Mouse (Mus musculus): ENCODE results near the gene Mpzl3. TPM values are rescaled to one million over a fixed set of nuclear protein-coding genes. Genes with fewer than 3 reads are reported as not detected.
A peak's percentile ranks its signal among the peaks of the same experiment; 100 is the strongest.

Mpzl3 gene
- polyA plus RNA-seq, 1 experiment from 2014 or later: 1.4 TPM

DNA sequence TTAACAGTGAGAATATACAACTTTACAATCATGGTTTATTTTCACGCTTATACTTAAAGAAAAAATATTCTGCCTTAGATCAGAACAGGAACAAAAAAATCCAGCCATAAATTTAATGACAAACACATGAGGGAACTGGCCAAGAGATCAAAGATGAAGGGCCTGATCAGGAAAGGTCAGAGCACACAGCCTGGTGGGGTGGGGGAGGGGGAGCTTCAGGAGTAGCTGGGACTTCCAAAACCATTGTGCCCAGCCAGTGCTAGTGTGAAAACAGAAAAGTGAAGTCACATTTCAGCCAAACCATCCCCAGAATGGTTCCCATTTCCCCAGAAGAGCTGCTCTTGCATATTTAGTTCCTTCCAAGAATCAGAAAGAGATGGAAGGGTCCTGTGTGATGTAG, 47.5 kb downstream of the Mpzl3 start:
- Histone ChIP-seq H3K9me3 (ENCODE audit: low read length) (no peaks in the 10 kb centered on the region), H3K4me1 (ENCODE audit: insufficient read depth) (no peaks in the 10 kb centered on the region), H3K27ac (ENCODE audit: low read depth) (no peak overlapping the region)

DNA sequence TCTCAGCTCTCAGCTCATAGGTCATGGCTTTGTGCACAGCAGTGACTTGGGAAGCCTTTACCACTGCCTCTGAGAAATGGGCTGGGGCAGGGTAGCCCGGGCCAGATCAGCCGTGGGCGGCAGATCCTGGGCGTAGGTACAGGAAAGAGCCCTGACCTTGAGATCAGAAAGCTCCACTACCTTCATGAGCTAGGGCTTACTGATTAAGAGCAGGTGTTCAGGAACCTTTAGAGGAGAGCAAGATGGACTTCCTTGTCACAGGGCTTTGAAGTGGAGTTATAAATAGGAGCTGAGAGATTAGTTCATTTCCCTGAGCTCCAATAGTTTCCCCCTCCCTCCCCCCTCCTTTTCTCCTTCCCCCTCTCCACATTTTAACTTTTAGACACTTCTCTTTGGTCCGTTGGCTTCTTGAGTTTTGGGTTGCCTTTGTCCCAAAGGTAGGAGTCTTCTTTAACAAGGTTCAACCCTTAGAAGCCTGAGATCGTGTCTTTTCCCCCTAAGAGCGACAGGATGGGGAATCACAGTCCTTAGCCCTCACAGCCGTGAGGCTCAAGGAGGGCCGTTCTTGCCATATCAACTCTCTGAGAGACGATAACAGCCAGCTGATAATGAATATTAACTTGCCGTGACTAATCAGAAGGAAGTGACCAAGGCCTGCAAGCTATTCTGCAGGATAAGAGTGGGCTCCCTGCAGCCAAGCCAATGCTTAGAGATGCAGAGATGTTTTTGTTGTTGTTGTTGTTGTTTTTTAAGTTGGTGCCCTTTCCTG, 48.4 kb downstream of the Mpzl3 start:
- Histone ChIP-seq H3K4me2 (ENCODE audit: low read depth, low read length) (no peak overlapping the region), H3K27ac (ENCODE audit: low read depth) (no peak overlapping the region), H3K27me3 (ENCODE audit: insufficient read depth, low read length) (no peaks in the 10 kb centered on the region), H3K36me3 (replicated peaks; ENCODE audit: insufficient read depth, low read length) (no peaks in the 10 kb centered on the region), H3K9me3 (ENCODE audit: low read length) (no peaks in the 10 kb centered on the region), H3K4me1 (ENCODE audit: insufficient read depth) (no peaks in the 10 kb centered on the region), H3K9ac (replicated peaks) (no peak overlapping the region), H3K4me3 (ENCODE audit: low read depth, low read length) (no peak overlapping the region)
- WGBS (ENCODE audit: insufficient replicate concordance): 55% methylated on average over 11 of the region's 11 CpGs
- no peak for ATAC-seq
- DNase-seq: no peak
- no peak for TF ChIP-seq EP300 (IDR thresholded peaks at IDR 0.05; ENCODE audit: low read depth)

More for the DNA sequence above, 47.5 kb downstream of the Mpzl3 start:
- no peak for DNase-seq
- 85% methylated on average over 1 of the region's 1 CpGs for WGBS (ENCODE audit: insufficient replicate concordance)
- no peak for ATAC-seq
- H3K4me3 ChIP-seq (ENCODE audit: low read depth, low read length): no peak overlapping the region
- TF ChIP-seq EP300 (IDR thresholded peaks at IDR 0.05; ENCODE audit: low read depth) (no peak), CTCF (IDR thresholded peaks at IDR 0.05; ENCODE audit: low read depth) (no peak)
- H3K4me2 ChIP-seq (ENCODE audit: low read depth, low read length): no peak overlapping the region
- no peak overlapping the region for H3K9ac ChIP-seq (replicated peaks)
- H3K27me3 ChIP-seq (ENCODE audit: insufficient read depth, low read length): no peaks in the 10 kb centered on the region
- no peaks in the 10 kb centered on the region for H3K36me3 ChIP-seq (replicated peaks; ENCODE audit: insufficient read depth, low read length)

DNA sequence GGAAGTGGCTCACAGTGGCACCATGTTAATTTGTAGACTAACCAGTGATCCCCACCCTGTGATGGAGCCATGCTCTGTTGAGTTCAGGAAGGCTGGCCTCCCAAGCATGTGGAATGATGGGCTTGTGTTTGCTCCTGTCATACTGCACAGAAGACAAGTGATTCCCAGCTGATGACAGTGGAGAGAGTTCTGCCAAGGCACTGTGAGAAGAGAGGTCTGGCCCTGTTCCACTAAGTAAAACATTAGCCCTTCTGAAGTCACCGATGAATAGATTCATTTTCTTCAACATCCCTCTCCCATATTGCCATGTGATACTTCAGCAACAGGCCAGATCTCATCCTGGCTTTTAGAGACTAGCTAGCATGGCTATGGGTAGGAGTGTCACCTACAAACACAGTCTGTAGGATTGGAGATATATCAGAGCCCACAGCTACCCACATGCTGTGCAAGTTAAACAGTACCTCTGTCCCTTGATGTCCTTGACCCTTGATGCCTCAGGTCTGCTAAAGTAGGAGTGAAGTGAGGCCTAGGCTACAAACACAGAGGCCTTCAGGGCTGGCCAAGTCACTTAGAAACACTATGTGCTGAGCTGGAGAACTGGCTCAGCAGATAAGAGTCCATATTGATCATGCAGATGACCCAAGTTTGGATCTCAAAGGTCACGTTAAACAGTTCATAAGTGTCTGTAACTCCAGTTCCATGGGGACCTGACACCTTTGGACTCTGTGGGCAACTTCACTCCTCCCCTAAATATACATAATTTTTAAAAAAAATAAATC, 50.8 kb downstream of the Mpzl3 start:
- no peaks in the 10 kb centered on the region for H3K9me3 ChIP-seq (ENCODE audit: low read length)
- H3K9ac ChIP-seq (replicated peaks): no peak overlapping the region
- no peaks in the 10 kb centered on the region for H3K4me1 ChIP-seq (ENCODE audit: insufficient read depth)
- H3K4me3 ChIP-seq (ENCODE audit: low read depth, low read length): no peak overlapping the region
- H3K27ac ChIP-seq (ENCODE audit: low read depth): peak overlapping the region; percentile 63
- TF ChIP-seq EP300 (IDR thresholded peaks at IDR 0.05; ENCODE audit: low read depth) (0 out of 2 replicates have a peak, but pooled peaks have one; percentile 34), CTCF (IDR thresholded peaks at IDR 0.05; ENCODE audit: low read depth) (no peak)
- DNase-seq: no peak
- peak; percentile 76 for ATAC-seq
- 59% methylated on average over 2 of the region's 2 CpGs for WGBS (ENCODE audit: insufficient replicate concordance)
- no peaks in the 10 kb centered on the region for H3K36me3 ChIP-seq (replicated peaks; ENCODE audit: insufficient read depth, low read length)
- no peak overlapping the region for H3K4me2 ChIP-seq (ENCODE audit: low read depth, low read length)
- H3K27me3 ChIP-seq (ENCODE audit: insufficient read depth, low read length): no peaks in the 10 kb centered on the region

DNA sequence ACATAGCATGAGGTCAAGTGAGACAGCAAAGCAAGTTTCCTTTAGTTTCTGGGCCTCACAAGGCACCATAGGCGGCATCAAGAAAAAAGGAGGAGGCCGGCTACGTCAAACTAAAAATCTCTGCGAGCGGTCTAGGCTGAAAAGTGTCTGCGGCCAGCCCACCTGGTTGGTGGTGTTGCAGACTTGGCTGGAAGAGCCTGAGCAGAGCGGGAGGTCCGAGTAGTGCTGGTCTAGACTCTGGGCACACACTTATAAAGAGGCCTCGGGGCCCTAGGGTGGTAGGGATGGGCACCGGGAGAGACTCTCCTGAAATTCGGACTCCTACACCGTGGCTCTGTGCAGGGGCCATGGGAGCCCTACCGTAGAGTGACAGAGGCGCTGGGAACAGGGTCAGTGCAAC, 60.7 kb downstream of the Mpzl3 start:
- Histone ChIP-seq H3K4me3 (ENCODE audit: low read depth, low read length) (no peak overlapping the region), H3K4me1 (ENCODE audit: insufficient read depth) (no peaks in the 10 kb centered on the region), H3K36me3 (replicated peaks; ENCODE audit: insufficient read depth, low read length) (no peaks in the 10 kb centered on the region), H3K27ac (ENCODE audit: low read depth) (no peak overlapping the region), H3K9ac (replicated peaks) (no peak overlapping the region), H3K27me3 (ENCODE audit: insufficient read depth, low read length) (0 out of 2 replicates have a peak, but pooled peaks cover 7% of the 10 kb centered on the region), H3K9me3 (ENCODE audit: low read length) (no peaks in the 10 kb centered on the region), H3K4me2 (ENCODE audit: low read depth, low read length) (no peak overlapping the region)
- ATAC-seq (no peak), DNase-seq (no peak)
- TF ChIP-seq EP300 (IDR thresholded peaks at IDR 0.05; ENCODE audit: low read depth) (no peak), CTCF (IDR thresholded peaks at IDR 0.05; ENCODE audit: low read depth) (no peak)
- WGBS (ENCODE audit: insufficient replicate concordance): 15% methylated on average over 14 of the region's 14 CpGs

GRCm38 (mm10) chr9:45116819-45117218, 61.8 kb downstream of the Mpzl3 start:
- H3K9ac ChIP-seq (replicated peaks): no peak overlapping the region
- 30% methylated on average over 9 of the region's 9 CpGs for WGBS (ENCODE audit: insufficient replicate concordance)
- ATAC-seq: no peak
- TF ChIP-seq CTCF (IDR thresholded peaks at IDR 0.05; ENCODE audit: low read depth): no peak
- TF ChIP-seq EP300 (IDR thresholded peaks at IDR 0.05; ENCODE audit: low read depth): no peak
- H3K4me3 ChIP-seq (ENCODE audit: low read depth, low read length): no peak overlapping the region
- H3K4me1 ChIP-seq (ENCODE audit: insufficient read depth): peaks cover under 1% of the 10 kb centered on the region
- H3K9me3 ChIP-seq (ENCODE audit: low read length): no peaks in the 10 kb centered on the region
- DNase-seq: no peak
- H3K27ac ChIP-seq (ENCODE audit: low read depth): no peak overlapping the region
- no peak overlapping the region for H3K4me2 ChIP-seq (ENCODE audit: low read depth, low read length)
- H3K36me3 ChIP-seq (replicated peaks; ENCODE audit: insufficient read depth, low read length): no peaks in the 10 kb centered on the region
- 0 out of 2 replicates have a peak, but pooled peaks cover 7% of the 10 kb centered on the region for H3K27me3 ChIP-seq (ENCODE audit: insufficient read depth, low read length)

- 6% methylated on average over 13 of the region's 13 CpGs for WGBS (ENCODE audit: insufficient replicate concordance)
- ATAC-seq: no peak
- TF ChIP-seq EP300 (IDR thresholded peaks at IDR 0.05; ENCODE audit: low read depth): no peak
- TF ChIP-seq CTCF (IDR thresholded peaks at IDR 0.05; ENCODE audit: low read depth): no peak
- Histone ChIP-seq H3K36me3 (replicated peaks; ENCODE audit: insufficient read depth, low read length) (no peaks in the 10 kb centered on the region), H3K27me3 (ENCODE audit: insufficient read depth, low read length) (0 out of 2 replicates have a peak, but pooled peaks cover 7% of the 10 kb centered on the region), H3K9me3 (ENCODE audit: low read length) (no peaks in the 10 kb centered on the region), H3K9ac (replicated peaks) (0 out of 2 replicates have a peak within 1 kb of the TSS, but pooled peaks have one; percentile 18), H3K4me1 (ENCODE audit: insufficient read depth) (peaks cover 7% of the 10 kb centered on the region), H3K4me3 (ENCODE audit: low read depth, low read length) (peak within 1 kb of the TSS; percentile 23; the same call in 1 of the 2 replicates), H3K4me2 (ENCODE audit: low read depth, low read length) (peak within 1 kb of the TSS; percentile 53), H3K27ac (ENCODE audit: low read depth) (no peak within 1 kb of the TSS)
- no peak for DNase-seq
These were observed 62.9 kb downstream of the Mpzl3 start, which contains the start of gene Scn2b for GRCm38 (mm10) chr9:45117741-45118431. Scn2b (plus strand) TSS chr9:45117782.
